Mouse (Mus musculus): ENCODE results near the gene Wdr90. TPM values are rescaled to one million over a fixed set of nuclear protein-coding genes. Genes with fewer than 3 reads are reported as not detected.
A peak's percentile ranks its signal among the peaks of the same experiment; 100 is the strongest.

Wdr90 gene
- polyA plus RNA-seq, 1 experiment from 2014 or later, result 32.1 TPM

GRCm38 (mm10) chr17:25843122-25843521, 18.2 kb downstream of the Wdr90 start:
- H3K27ac ChIP-seq (replicated peaks), result no peak overlapping the region
- no peaks in the 10 kb centered on the region for H3K27me3 ChIP-seq
- no peaks in the 10 kb centered on the region for H3K9me3 ChIP-seq (replicated peaks)
- peaks cover 20% of the 10 kb centered on the region for H3K4me1 ChIP-seq
- H3K4me2 ChIP-seq (replicated peaks), result peak overlapping the region; percentile 72
- H3K36me3 ChIP-seq, result peaks cover 58% of the 10 kb centered on the region
- ATAC-seq (ENCODE audit: insufficient number of reproducible peaks, low FRiP score, low TSS enrichment, low read depth), result no peak
- peak overlapping the region; percentile 61; the same call in 1 of the 2 replicates for H3K9ac ChIP-seq
- 86% methylated on average over 4 of the region's 4 CpGs for WGBS
- peak overlapping the region; percentile 91 for H3K4me3 ChIP-seq (replicated peaks)

GRCm38 (mm10) chr17:25842509-25842908, 18.8 kb downstream of the Wdr90 start:
- no peaks in the 10 kb centered on the region for H3K27me3 ChIP-seq
- no peak overlapping the region for H3K4me2 ChIP-seq (replicated peaks)
- no peaks in the 10 kb centered on the region for H3K9me3 ChIP-seq (replicated peaks)
- peaks cover 23% of the 10 kb centered on the region for H3K4me1 ChIP-seq
- no peak overlapping the region for H3K4me3 ChIP-seq (replicated peaks)
- no peak overlapping the region for H3K9ac ChIP-seq
- H3K27ac ChIP-seq (replicated peaks), result no peak overlapping the region
- no peak for ATAC-seq (ENCODE audit: insufficient number of reproducible peaks, low FRiP score, low TSS enrichment, low read depth)
- peaks cover 57% of the 10 kb centered on the region for H3K36me3 ChIP-seq
- WGBS, result 83% methylated on average over 3 of the region's 3 CpGs

GRCm38 (mm10) chr17:25841117-25841880, 20.0 kb downstream of the Wdr90 start, which contains the start of gene Gm20683:
Gene Gm20683, minus strand, starts transcription at chr17:25841763.
- ATAC-seq (ENCODE audit: insufficient number of reproducible peaks, low FRiP score, low TSS enrichment, low read depth), result no peak
- Histone ChIP-seq H3K27ac (replicated peaks) (no peak within 1 kb of the TSS), H3K9ac (no peak within 1 kb of the TSS), H3K4me3 (replicated peaks) (no peak within 1 kb of the TSS), H3K4me2 (replicated peaks) (no peak within 1 kb of the TSS), H3K27me3 (no peaks in the 10 kb centered on the region), H3K9me3 (replicated peaks) (no peaks in the 10 kb centered on the region), H3K4me1 (peaks cover 35% of the 10 kb centered on the region), H3K36me3 (peaks cover 48% of the 10 kb centered on the region)
- 94% methylated on average over 22 of the region's 22 CpGs for WGBS

- H3K4me3 ChIP-seq (replicated peaks), result no peak overlapping the region
- H3K27ac ChIP-seq (replicated peaks), result no peak overlapping the region
- peaks cover 42% of the 10 kb centered on the region for H3K4me1 ChIP-seq
- 91% methylated on average over 6 of the region's 6 CpGs for WGBS
- H3K9ac ChIP-seq, result no peak overlapping the region
- H3K36me3 ChIP-seq, result peaks cover 48% of the 10 kb centered on the region
- no peaks in the 10 kb centered on the region for H3K9me3 ChIP-seq (replicated peaks)
- H3K27me3 ChIP-seq, result no peaks in the 10 kb centered on the region
- ATAC-seq (ENCODE audit: insufficient number of reproducible peaks, low FRiP score, low TSS enrichment, low read depth), result no peak
- no peak overlapping the region for H3K4me2 ChIP-seq (replicated peaks)
Measured at GRCm38 (mm10) chr17:25840519-25840918, 20.8 kb downstream of the Wdr90 start.

GRCm38 (mm10) chr17:25839455-25840235, 21.7 kb downstream of the Wdr90 start:
- WGBS, result 89% methylated on average over 14 of the region's 14 CpGs
- Histone ChIP-seq H3K27ac (replicated peaks) (no peak overlapping the region), H3K9ac (no peak overlapping the region), H3K4me2 (replicated peaks) (no peak overlapping the region), H3K4me1 (peaks cover 44% of the 10 kb centered on the region), H3K36me3 (peaks cover 51% of the 10 kb centered on the region), H3K9me3 (replicated peaks) (no peaks in the 10 kb centered on the region), H3K4me3 (replicated peaks) (no peak overlapping the region), H3K27me3 (no peaks in the 10 kb centered on the region)
- no peak for ATAC-seq (ENCODE audit: insufficient number of reproducible peaks, low FRiP score, low TSS enrichment, low read depth)

- H3K36me3 ChIP-seq, result peaks cover 51% of the 10 kb centered on the region
- H3K27ac ChIP-seq (replicated peaks), result no peak overlapping the region
- no peak overlapping the region for H3K4me2 ChIP-seq (replicated peaks)
- 82% methylated on average over 4 of the region's 4 CpGs for WGBS
- no peak overlapping the region for H3K9ac ChIP-seq
- H3K27me3 ChIP-seq, result no peaks in the 10 kb centered on the region
- H3K4me3 ChIP-seq (replicated peaks), result no peak overlapping the region
- peaks cover 49% of the 10 kb centered on the region for H3K4me1 ChIP-seq
- no peaks in the 10 kb centered on the region for H3K9me3 ChIP-seq (replicated peaks)
- no peak for ATAC-seq (ENCODE audit: insufficient number of reproducible peaks, low FRiP score, low TSS enrichment, low read depth)
Measured at GRCm38 (mm10) chr17:25838904-25839303, 22.4 kb downstream of the Wdr90 start.

GRCm38 (mm10) chr17:25837533-25837932, 23.8 kb downstream of the Wdr90 start:
- H3K9ac ChIP-seq, result no peak overlapping the region
- no peak overlapping the region for H3K4me3 ChIP-seq (replicated peaks)
- H3K27ac ChIP-seq (replicated peaks), result 0 out of 2 replicates have a peak overlapping the region, but pooled peaks have one; percentile 18
- peaks cover 42% of the 10 kb centered on the region for H3K4me1 ChIP-seq
- H3K9me3 ChIP-seq (replicated peaks), result no peaks in the 10 kb centered on the region
- H3K36me3 ChIP-seq, result peaks cover 51% of the 10 kb centered on the region
- H3K27me3 ChIP-seq, result no peaks in the 10 kb centered on the region
- WGBS, result 54% methylated on average over 3 of the region's 3 CpGs
- H3K4me2 ChIP-seq (replicated peaks), result peak overlapping the region; percentile 86; the same call in 1 of the 2 replicates
- ATAC-seq (ENCODE audit: insufficient number of reproducible peaks, low FRiP score, low TSS enrichment, low read depth), result no peak

- peak within 1 kb of the TSS; percentile 26 for H3K9ac ChIP-seq
- no peaks in the 10 kb centered on the region for H3K9me3 ChIP-seq (replicated peaks)
- peak within 1 kb of the TSS; percentile 66 for H3K27ac ChIP-seq (replicated peaks)
- peaks cover 44% of the 10 kb centered on the region for H3K4me1 ChIP-seq
- H3K4me3 ChIP-seq (replicated peaks), result peak within 1 kb of the TSS; percentile 44
- H3K27me3 ChIP-seq, result no peaks in the 10 kb centered on the region
- H3K36me3 ChIP-seq, result peaks cover 46% of the 10 kb centered on the region
- under 1% methylated on average over 29 of the region's 29 CpGs for WGBS
- ATAC-seq (ENCODE audit: insufficient number of reproducible peaks, low FRiP score, low TSS enrichment, low read depth), result peak; percentile 9; the same call in 1 of the 2 replicates
- H3K4me2 ChIP-seq (replicated peaks), result peak within 1 kb of the TSS; percentile 86
Measured at GRCm38 (mm10) chr17:25837076-25837410, 24.3 kb downstream of the Wdr90 start, which contains the start of gene Rhbdl1. Gene Rhbdl1, minus strand, starts transcription at chr17:25837295.

GRCm38 (mm10) chr17:25836397-25837075, 24.8 kb downstream of the Wdr90 start:
- no peaks in the 10 kb centered on the region for H3K27me3 ChIP-seq
- peak overlapping the region; percentile 26; the same call in 1 of the 2 replicates for H3K9ac ChIP-seq
- H3K36me3 ChIP-seq, result peaks cover 45% of the 10 kb centered on the region
- H3K27ac ChIP-seq (replicated peaks), result peak overlapping the region; percentile 66
- ATAC-seq (ENCODE audit: insufficient number of reproducible peaks, low FRiP score, low TSS enrichment, low read depth), result no peak
- peaks cover 49% of the 10 kb centered on the region for H3K4me1 ChIP-seq
- 22% methylated on average over 23 of the region's 23 CpGs for WGBS
- H3K4me3 ChIP-seq (replicated peaks), result peak overlapping the region; percentile 44
- no peaks in the 10 kb centered on the region for H3K9me3 ChIP-seq (replicated peaks)
- peak overlapping the region; percentile 86 for H3K4me2 ChIP-seq (replicated peaks)

- peak overlapping the region; percentile 86 for H3K4me2 ChIP-seq (replicated peaks)
- ATAC-seq (ENCODE audit: insufficient number of reproducible peaks, low FRiP score, low TSS enrichment, low read depth), result no peak
- H3K4me1 ChIP-seq, result peaks cover 56% of the 10 kb centered on the region
- peaks cover 45% of the 10 kb centered on the region for H3K36me3 ChIP-seq
- H3K27ac ChIP-seq (replicated peaks), result peak overlapping the region; percentile 61; the same call in 1 of the 2 replicates
- WGBS, result 88% methylated on average over 16 of the region's 16 CpGs
- H3K9ac ChIP-seq, result no peak overlapping the region
- H3K4me3 ChIP-seq (replicated peaks), result 0 out of 2 replicates have a peak overlapping the region, but pooled peaks have one; percentile 86
- no peaks in the 10 kb centered on the region for H3K27me3 ChIP-seq
- H3K9me3 ChIP-seq (replicated peaks), result no peaks in the 10 kb centered on the region
Measured at GRCm38 (mm10) chr17:25835816-25836215, 25.5 kb downstream of the Wdr90 start.

GRCm38 (mm10) chr17:25835301-25835700, 26.0 kb downstream of the Wdr90 start:
- Histone ChIP-seq H3K9ac (no peak overlapping the region), H3K4me3 (replicated peaks) (peak overlapping the region; percentile 86), H3K4me2 (replicated peaks) (peak overlapping the region; percentile 86), H3K9me3 (replicated peaks) (no peaks in the 10 kb centered on the region), H3K4me1 (peaks cover 61% of the 10 kb centered on the region), H3K36me3 (peaks cover 45% of the 10 kb centered on the region), H3K27ac (replicated peaks) (peak overlapping the region; percentile 58; the same call in 1 of the 2 replicates), H3K27me3 (no peaks in the 10 kb centered on the region)
- no peak for ATAC-seq (ENCODE audit: insufficient number of reproducible peaks, low FRiP score, low TSS enrichment, low read depth)
- 89% methylated on average over 7 of the region's 7 CpGs for WGBS
